Mouse (Mus musculus): Measurements from ENCODE around the gene Gse1. TPM values are rescaled to one million over a fixed set of nuclear protein-coding genes. Genes with fewer than 3 reads are reported as not detected.

Gse1 gene
- polyA plus RNA-seq, 1 experiment from 2014 or later, result 17.8 TPM

- DNase-seq (ENCODE audit: low spot score) (no peak), ATAC-seq (ENCODE audit: low FRiP score) (no peak)
- H3K4me3 ChIP-seq (ENCODE audit: low read depth, low read length), result no peak overlapping the region
- H3K4me2 ChIP-seq (replicated peaks; ENCODE audit: low read depth, low read length), result no peak overlapping the region
- WGBS, result 90% methylated on average over 5 of the region's 5 CpGs
- H3K4me1 ChIP-seq (replicated peaks; ENCODE audit: control insufficient read depth, insufficient read depth, low read length), result no peaks in the 10 kb centered on the region
- no peak overlapping the region for H3K9ac ChIP-seq (ENCODE audit: low read depth, low read length)
- no peaks in the 10 kb centered on the region for H3K9me3 ChIP-seq (ENCODE audit: control insufficient read depth, low read length)
- H3K36me3 ChIP-seq (ENCODE audit: control insufficient read depth, insufficient read depth, low read length), result no peaks in the 10 kb centered on the region
- no peaks in the 10 kb centered on the region for H3K27me3 ChIP-seq (ENCODE audit: control insufficient read depth, insufficient read depth, low read length)
- no peak overlapping the region for H3K27ac ChIP-seq (ENCODE audit: low read depth, low read length)
Measured at GRCm38 (mm10) chr8:120243916-120244451, 15.7 kb downstream of the Gse1 start.

- ATAC-seq (ENCODE audit: low FRiP score) (no peak), DNase-seq (ENCODE audit: low spot score) (no peak)
- no peaks in the 10 kb centered on the region for H3K27me3 ChIP-seq (ENCODE audit: control insufficient read depth, insufficient read depth, low read length)
- H3K4me1 ChIP-seq (replicated peaks; ENCODE audit: control insufficient read depth, insufficient read depth, low read length), result no peaks in the 10 kb centered on the region
- H3K4me2 ChIP-seq (replicated peaks; ENCODE audit: low read depth, low read length), result no peak overlapping the region
- no peaks in the 10 kb centered on the region for H3K9me3 ChIP-seq (ENCODE audit: control insufficient read depth, low read length)
- 92% methylated on average over 10 of the region's 10 CpGs for WGBS
- no peak overlapping the region for H3K9ac ChIP-seq (ENCODE audit: low read depth, low read length)
- H3K36me3 ChIP-seq (ENCODE audit: control insufficient read depth, insufficient read depth, low read length), result no peaks in the 10 kb centered on the region
- no peak overlapping the region for H3K4me3 ChIP-seq (ENCODE audit: low read depth, low read length)
- no peak overlapping the region for H3K27ac ChIP-seq (ENCODE audit: low read depth, low read length)
Measured at GRCm38 (mm10) chr8:120244553-120244952, 16.3 kb downstream of the Gse1 start.

GRCm38 (mm10) chr8:120247618-120248017 lies 19.4 kb downstream of the Gse1 start:
- Histone ChIP-seq H3K36me3 (ENCODE audit: control insufficient read depth, insufficient read depth, low read length) (no peaks in the 10 kb centered on the region), H3K9ac (ENCODE audit: low read depth, low read length) (no peak overlapping the region), H3K4me1 (replicated peaks; ENCODE audit: control insufficient read depth, insufficient read depth, low read length) (peaks cover 3% of the 10 kb centered on the region; the same call in 1 of the 2 replicates), H3K4me2 (replicated peaks; ENCODE audit: low read depth, low read length) (no peak overlapping the region), H3K27me3 (ENCODE audit: control insufficient read depth, insufficient read depth, low read length) (no peaks in the 10 kb centered on the region), H3K4me3 (ENCODE audit: low read depth, low read length) (no peak overlapping the region), H3K27ac (ENCODE audit: low read depth, low read length) (no peak overlapping the region), H3K9me3 (ENCODE audit: control insufficient read depth, low read length) (no peaks in the 10 kb centered on the region)
- no peak for DNase-seq (ENCODE audit: low spot score)
- WGBS, result 81% methylated on average over 5 of the region's 5 CpGs
- ATAC-seq (ENCODE audit: low FRiP score), result no peak

GRCm38 (mm10) chr8:120248031-120248430 lies 19.8 kb downstream of the Gse1 start:
- Histone ChIP-seq H3K9ac (ENCODE audit: low read depth, low read length) (no peak overlapping the region), H3K4me1 (replicated peaks; ENCODE audit: control insufficient read depth, insufficient read depth, low read length) (peaks cover 3% of the 10 kb centered on the region; the same call in 1 of the 2 replicates), H3K27me3 (ENCODE audit: control insufficient read depth, insufficient read depth, low read length) (no peaks in the 10 kb centered on the region), H3K27ac (ENCODE audit: low read depth, low read length) (no peak overlapping the region), H3K4me3 (ENCODE audit: low read depth, low read length) (no peak overlapping the region), H3K4me2 (replicated peaks; ENCODE audit: low read depth, low read length) (no peak overlapping the region), H3K9me3 (ENCODE audit: control insufficient read depth, low read length) (no peaks in the 10 kb centered on the region), H3K36me3 (ENCODE audit: control insufficient read depth, insufficient read depth, low read length) (no peaks in the 10 kb centered on the region)
- DNase-seq (ENCODE audit: low spot score), result no peak
- WGBS, result 89% methylated on average over 7 of the region's 7 CpGs
- no peak for ATAC-seq (ENCODE audit: low FRiP score)

GRCm38 (mm10) chr8:120248451-120248850 lies 20.2 kb downstream of the Gse1 start:
- Histone ChIP-seq H3K9me3 (ENCODE audit: control insufficient read depth, low read length) (no peaks in the 10 kb centered on the region), H3K4me1 (replicated peaks; ENCODE audit: control insufficient read depth, insufficient read depth, low read length) (peaks cover 3% of the 10 kb centered on the region; the same call in 1 of the 2 replicates), H3K27me3 (ENCODE audit: control insufficient read depth, insufficient read depth, low read length) (no peaks in the 10 kb centered on the region), H3K4me2 (replicated peaks; ENCODE audit: low read depth, low read length) (no peak overlapping the region), H3K36me3 (ENCODE audit: control insufficient read depth, insufficient read depth, low read length) (no peaks in the 10 kb centered on the region), H3K27ac (ENCODE audit: low read depth, low read length) (no peak overlapping the region), H3K4me3 (ENCODE audit: low read depth, low read length) (no peak overlapping the region), H3K9ac (ENCODE audit: low read depth, low read length) (no peak overlapping the region)
- 87% methylated on average over 4 of the region's 4 CpGs for WGBS
- ATAC-seq (ENCODE audit: low FRiP score), result no peak
- no peak for DNase-seq (ENCODE audit: low spot score)

GRCm38 (mm10) chr8:120249800-120250336 lies 21.6 kb downstream of the Gse1 start:
- Histone ChIP-seq H3K4me3 (ENCODE audit: low read depth, low read length) (no peak overlapping the region), H3K27me3 (ENCODE audit: control insufficient read depth, insufficient read depth, low read length) (no peaks in the 10 kb centered on the region), H3K9me3 (ENCODE audit: control insufficient read depth, low read length) (no peaks in the 10 kb centered on the region), H3K36me3 (ENCODE audit: control insufficient read depth, insufficient read depth, low read length) (no peaks in the 10 kb centered on the region), H3K9ac (ENCODE audit: low read depth, low read length) (no peak overlapping the region), H3K4me1 (replicated peaks; ENCODE audit: control insufficient read depth, insufficient read depth, low read length) (peaks cover 3% of the 10 kb centered on the region; the same call in 1 of the 2 replicates), H3K27ac (ENCODE audit: low read depth, low read length) (no peak overlapping the region), H3K4me2 (replicated peaks; ENCODE audit: low read depth, low read length) (no peak overlapping the region)
- no peak for DNase-seq (ENCODE audit: low spot score)
- no peak for ATAC-seq (ENCODE audit: low FRiP score)
- 81% methylated on average over 9 of the region's 9 CpGs for WGBS

- ATAC-seq (ENCODE audit: low FRiP score) (no peak), DNase-seq (ENCODE audit: low spot score) (no peak)
- Histone ChIP-seq H3K4me3 (ENCODE audit: low read depth, low read length) (no peak overlapping the region), H3K9ac (ENCODE audit: low read depth, low read length) (no peak overlapping the region), H3K27me3 (ENCODE audit: control insufficient read depth, insufficient read depth, low read length) (no peaks in the 10 kb centered on the region), H3K36me3 (ENCODE audit: control insufficient read depth, insufficient read depth, low read length) (no peaks in the 10 kb centered on the region), H3K4me2 (replicated peaks; ENCODE audit: low read depth, low read length) (no peak overlapping the region), H3K4me1 (replicated peaks; ENCODE audit: control insufficient read depth, insufficient read depth, low read length) (peaks cover 3% of the 10 kb centered on the region; the same call in 1 of the 2 replicates), H3K9me3 (ENCODE audit: control insufficient read depth, low read length) (no peaks in the 10 kb centered on the region), H3K27ac (ENCODE audit: low read depth, low read length) (peak overlapping the region; percentile 48; the same call in 1 of the 2 replicates)
- 75% methylated on average over 16 of the region's 16 CpGs for WGBS
Measured at GRCm38 (mm10) chr8:120250750-120251410, 22.6 kb downstream of the Gse1 start.

- H3K9me3 ChIP-seq (ENCODE audit: control insufficient read depth, low read length), result no peaks in the 10 kb centered on the region
- H3K4me3 ChIP-seq (ENCODE audit: low read depth, low read length), result no peak overlapping the region
- DNase-seq (ENCODE audit: low spot score) (no peak), ATAC-seq (ENCODE audit: low FRiP score) (no peak)
- H3K27ac ChIP-seq (ENCODE audit: low read depth, low read length), result peak overlapping the region; percentile 48; the same call in 1 of the 2 replicates
- 60% methylated on average over 9 of the region's 9 CpGs for whole genome bisulfite sequencing
- no peaks in the 10 kb centered on the region for H3K27me3 ChIP-seq (ENCODE audit: control insufficient read depth, insufficient read depth, low read length)
- peaks cover 3% of the 10 kb centered on the region; the same call in 1 of the 2 replicates for H3K4me1 ChIP-seq (replicated peaks; ENCODE audit: control insufficient read depth, insufficient read depth, low read length)
- H3K9ac ChIP-seq (ENCODE audit: low read depth, low read length), result no peak overlapping the region
- no peak overlapping the region for H3K4me2 ChIP-seq (replicated peaks; ENCODE audit: low read depth, low read length)
- no peaks in the 10 kb centered on the region for H3K36me3 ChIP-seq (ENCODE audit: control insufficient read depth, insufficient read depth, low read length)
Measured at GRCm38 (mm10) chr8:120251411-120252035, 23.3 kb downstream of the Gse1 start.

Measured in hindbrain, embryonic 11.5 days (tissue).